Mouse (Mus musculus) midbrain, embryonic 15.5 days (tissue): ENCODE measurements around the gene Trank1. TPM values are rescaled to one million over a fixed set of nuclear protein-coding genes. Genes with fewer than 3 reads are reported as not detected.

ENCODE experiments used
- ATAC-seq: fragments of 200-750 bp; cut with Nextera tagmentation; replicated peaks from 2 replicates; pipeline ENCODE4 v1.8.0; 2017; ENCODE audit warnings: moderate TSS enrichment
- H3K27ac ChIP-seq: fragments of 300-500 bp; sonication (generic); 2 replicates; pipeline ENCODE4 v1.5.1; 2015; ENCODE audit warnings: mild to moderate bottlenecking, inconsistent platforms
- H3K27me3 ChIP-seq: fragments of 300-500 bp; sonication (generic); replicated peaks from 2 replicates; pipeline ENCODE4 v1.6.1; 2015; ENCODE audit warnings: inconsistent platforms
- H3K36me3 ChIP-seq: fragments of 300-500 bp; sonication (generic); replicated peaks from 2 replicates; pipeline ENCODE4 v1.6.1; 2015; ENCODE audit warnings: inconsistent platforms
- H3K4me1 ChIP-seq: fragments of 300-500 bp; sonication (generic); 2 replicates; pipeline ENCODE4 v1.6.1; 2015; ENCODE audit warnings: inconsistent platforms
- H3K4me2 ChIP-seq: fragments of 300-500 bp; sonication (generic); 2 replicates; pipeline ENCODE4 v1.6.1; 2015; ENCODE audit warnings: inconsistent platforms, mild to moderate bottlenecking, moderate library complexity
- H3K4me3 ChIP-seq: fragments of 300-500 bp; sonication (generic); 2 replicates; pipeline ENCODE4 v1.5.1; 2015; ENCODE audit warnings: mild to moderate bottlenecking, inconsistent platforms
- H3K9ac ChIP-seq: fragments of 300-500 bp; sonication (generic); 2 replicates; pipeline ENCODE4 v1.6.1; 2015; ENCODE audit warnings: mild to moderate bottlenecking, inconsistent platforms
- H3K9me3 ChIP-seq: fragments of 300-500 bp; sonication (generic); 2 replicates; pipeline ENCODE4 v1.6.1; 2016; ENCODE audit warnings: inconsistent platforms
- WGBS: fragments of 180-500 bp; shearing (Covaris S2); methylation state at CpG from one replicate; pipeline ENCODE4 v1.1.7; 2015; ENCODE audit warnings: mixed read lengths; 5-methylcytosine and 5-hydroxymethylcytosine counted together
- polyA plus RNA-seq: library from polyadenylated mRNA; unstranded; fragments of >200 nt; fragmentation: Nextera tagmentation; extraction: Ambion mirVana; gene quantifications from 2 replicates; pipeline ENCODE4 v1.2.1, GENCODE M21; 2015

Trank1 gene
- polyA plus RNA-seq, result 13.9 and 15.8 TPM in 2 replicates

- Histone ChIP-seq H3K27me3 (peaks cover 44% of the 10 kb centered on the region), H3K9me3 (peaks cover 5% of the 10 kb centered on the region; the same call in 1 of the 2 replicates), H3K4me3 (peak within 1 kb of the TSS; percentile 60), H3K9ac (peak within 1 kb of the TSS; percentile 58), H3K27ac (peak within 1 kb of the TSS; percentile 35), H3K4me2 (peak within 1 kb of the TSS; percentile 90), H3K36me3 (no peaks in the 10 kb centered on the region), H3K4me1 (peaks cover 23% of the 10 kb centered on the region)
- 8% methylated on average over 72 of the region's 72 CpGs for WGBS
- peak; percentile 75 for ATAC-seq
Measured at GRCm38 (mm10) chr9:111311031-111311842, at the start of gene Trank1. Gene Trank1, plus strand, starts transcription at chr9:111311739.

GRCm38 (mm10) chr9:111267998-111268397 is 43.5 kb upstream of the Trank1 start:
- ATAC-seq, result no peak
- peaks cover 13% of the 10 kb centered on the region for H3K4me1 ChIP-seq
- H3K27me3 ChIP-seq, result no peaks in the 10 kb centered on the region
- H3K9me3 ChIP-seq, result no peaks in the 10 kb centered on the region
- no peak overlapping the region for H3K4me3 ChIP-seq
- 96% methylated on average over 2 of the region's 2 CpGs for WGBS
- no peak overlapping the region for H3K4me2 ChIP-seq
- H3K9ac ChIP-seq, result no peak overlapping the region
- H3K36me3 ChIP-seq, result peaks cover 9% of the 10 kb centered on the region; the same call in 1 of the 2 replicates
- H3K27ac ChIP-seq, result no peak overlapping the region

DNA sequence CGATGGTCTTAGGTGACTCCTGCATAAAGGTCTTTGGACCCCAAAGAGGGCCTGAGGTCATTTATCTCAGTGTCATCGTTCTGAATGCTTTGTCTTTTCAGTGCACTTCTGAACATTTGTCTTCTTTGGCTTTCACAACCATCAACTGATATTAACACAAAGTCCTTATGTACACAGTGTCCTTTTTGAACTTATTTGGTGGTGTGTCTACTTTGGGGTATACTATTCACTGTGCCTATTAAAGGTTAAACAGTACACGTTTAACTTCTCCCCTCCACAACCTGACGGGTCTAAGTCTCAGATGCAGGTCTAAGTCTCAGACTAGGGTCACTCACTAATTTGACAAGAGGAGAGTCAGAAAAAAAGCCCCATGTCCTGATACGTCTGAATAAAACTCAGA is 40.9 kb upstream of the Trank1 start:
- H3K27me3 ChIP-seq, result no peaks in the 10 kb centered on the region
- peak overlapping the region; percentile 96 for H3K4me3 ChIP-seq
- H3K27ac ChIP-seq, result peak overlapping the region; percentile 98
- no peaks in the 10 kb centered on the region for H3K9me3 ChIP-seq
- peaks cover 39% of the 10 kb centered on the region for H3K4me1 ChIP-seq
- ATAC-seq, result no peak
- H3K9ac ChIP-seq, result peak overlapping the region; percentile 74
- H3K36me3 ChIP-seq, result no peaks in the 10 kb centered on the region; the same call in 1 of the 2 replicates
- WGBS, result 14% methylated on average over 5 of the region's 5 CpGs
- H3K4me2 ChIP-seq, result peak overlapping the region; percentile 59

DNA sequence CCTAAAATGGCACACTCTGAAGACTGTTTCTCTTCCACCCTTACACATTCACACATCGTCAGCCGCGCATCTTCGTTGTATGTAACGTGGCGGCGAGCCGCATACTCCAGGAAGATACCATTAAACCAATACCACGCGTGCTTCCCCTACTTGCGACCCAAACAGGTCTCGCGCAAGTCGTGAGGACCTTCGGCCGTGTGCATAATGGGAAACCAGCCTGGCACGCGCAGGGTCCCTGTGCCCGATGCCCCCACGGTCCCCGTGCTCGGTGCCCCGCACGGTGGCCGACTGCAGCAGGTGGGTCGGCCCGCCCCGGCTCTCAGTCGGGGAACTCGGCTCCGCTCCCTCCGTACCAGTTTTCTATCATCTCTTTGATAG is 40.5 kb upstream of the Trank1 start:
- Histone ChIP-seq H3K27me3 (no peaks in the 10 kb centered on the region), H3K9ac (peak overlapping the region; percentile 74), H3K4me1 (peaks cover 43% of the 10 kb centered on the region), H3K4me3 (peak overlapping the region; percentile 96), H3K36me3 (peaks cover under 1% of the 10 kb centered on the region; the same call in 1 of the 2 replicates), H3K9me3 (no peaks in the 10 kb centered on the region), H3K27ac (peak overlapping the region; percentile 98), H3K4me2 (peak overlapping the region; percentile 59)
- ATAC-seq, result peak; percentile 89
- WGBS, result under 1% methylated on average over 32 of the region's 32 CpGs

DNA sequence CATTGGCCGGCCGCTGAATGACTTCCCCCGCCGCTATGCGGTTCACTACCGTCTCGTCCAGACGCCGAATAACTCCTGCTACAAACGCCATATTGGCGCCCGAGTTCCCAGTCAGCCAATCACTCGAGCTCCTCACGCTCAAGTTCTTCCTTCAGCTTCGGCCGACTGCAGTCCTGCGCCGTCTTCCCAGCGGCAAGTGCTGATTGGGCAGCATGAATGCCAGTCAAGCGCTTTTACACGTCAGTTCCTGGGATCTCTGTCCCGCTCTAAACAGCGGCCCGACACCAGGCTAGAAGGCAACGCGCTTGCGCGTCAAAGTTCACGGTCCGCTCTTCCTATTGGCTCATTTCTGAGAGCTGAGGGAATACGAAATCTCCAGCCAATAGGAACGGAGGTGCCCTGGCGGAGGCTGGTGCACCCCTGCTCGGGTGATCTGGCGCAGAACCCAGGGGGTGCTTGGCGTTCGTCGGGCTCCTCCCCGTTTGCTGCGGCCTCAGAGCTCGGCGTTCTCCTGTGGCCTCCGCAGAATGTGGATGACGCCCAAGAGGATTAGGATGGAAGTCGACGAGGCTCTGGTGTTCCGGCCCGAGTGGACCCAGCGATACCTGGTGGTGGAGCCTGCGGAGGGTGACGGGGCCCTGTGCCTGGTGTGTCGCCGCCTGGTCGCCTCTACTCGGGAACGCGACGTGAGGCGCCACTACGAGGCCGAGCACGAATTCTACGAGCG is 39.9 kb upstream of the Trank1 start, which contains the start of the genes Mlh1 and Epm2aip1:
Gene Mlh1, minus strand, starts transcription at position 358 of the 727 bp plus-strand sequence.
Gene Epm2aip1, plus strand, starts transcription at position 496 of the 727 bp plus-strand sequence.
- peaks cover 2% of the 10 kb centered on the region; the same call in 1 of the 2 replicates for H3K36me3 ChIP-seq
- no peaks in the 10 kb centered on the region for H3K27me3 ChIP-seq
- peak within 1 kb of the TSS; percentile 76 for H3K4me2 ChIP-seq
- peak; percentile 100 for ATAC-seq
- 1% methylated on average over 64 of the region's 64 CpGs for WGBS
- H3K4me3 ChIP-seq, result peak within 1 kb of the TSS; percentile 96
- H3K9ac ChIP-seq, result peak within 1 kb of the TSS; percentile 91
- H3K27ac ChIP-seq, result peak within 1 kb of the TSS; percentile 98
- peaks cover 49% of the 10 kb centered on the region for H3K4me1 ChIP-seq
- no peaks in the 10 kb centered on the region for H3K9me3 ChIP-seq

DNA sequence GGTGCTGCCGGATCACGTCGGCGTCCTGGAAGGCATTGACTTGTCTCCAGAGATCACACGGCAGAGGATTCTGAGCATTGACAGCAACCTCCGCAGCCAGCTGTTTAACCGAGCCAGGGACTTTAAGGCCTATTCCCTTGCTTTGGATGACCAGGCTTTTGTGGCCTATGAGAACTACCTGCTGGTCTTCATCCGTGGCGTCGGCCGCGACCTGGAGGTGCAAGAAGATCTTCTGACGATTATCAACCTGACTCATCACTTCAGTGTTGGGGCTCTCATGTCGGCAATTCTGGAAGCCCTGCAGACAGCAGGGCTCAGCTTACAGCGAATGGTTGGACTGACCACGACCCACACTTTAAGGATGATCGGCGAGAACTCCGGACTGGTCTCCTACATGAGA is 39.2 kb upstream of the Trank1 start:
- peaks cover 55% of the 10 kb centered on the region for H3K4me1 ChIP-seq
- H3K36me3 ChIP-seq, result peaks cover 2% of the 10 kb centered on the region; the same call in 1 of the 2 replicates

GRCm38 (mm10) chr9:111272996-111273785 is 38.3 kb upstream of the Trank1 start:
- Histone ChIP-seq H3K9ac (peak overlapping the region; percentile 91), H3K9me3 (no peaks in the 10 kb centered on the region), H3K27ac (no peak overlapping the region), H3K27me3 (no peaks in the 10 kb centered on the region), H3K4me2 (peak overlapping the region; percentile 76), H3K36me3 (peaks cover 6% of the 10 kb centered on the region), H3K4me3 (peak overlapping the region; percentile 96), H3K4me1 (peaks cover 55% of the 10 kb centered on the region)
- ATAC-seq, result no peak
- WGBS, result 80% methylated on average over 15 of the region's 15 CpGs

More for the DNA sequence above, 39.2 kb upstream of the Trank1 start:
- Histone ChIP-seq H3K4me2 (peak overlapping the region; percentile 76), H3K9me3 (no peaks in the 10 kb centered on the region), H3K9ac (peak overlapping the region; percentile 91), H3K27ac (peak overlapping the region; percentile 97), H3K4me3 (peak overlapping the region; percentile 96), H3K27me3 (no peaks in the 10 kb centered on the region)
- WGBS, result 7% methylated on average over 19 of the region's 19 CpGs
- no peak for ATAC-seq

GRCm38 (mm10) chr9:111273958-111274357 is 37.6 kb upstream of the Trank1 start:
- WGBS, result 86% methylated on average over 1 of the region's 1 CpGs
- no peak for ATAC-seq
- Histone ChIP-seq H3K4me3 (peak overlapping the region; percentile 96; the same call in 1 of the 2 replicates), H3K4me1 (peaks cover 55% of the 10 kb centered on the region), H3K27me3 (no peaks in the 10 kb centered on the region), H3K27ac (no peak overlapping the region), H3K9me3 (no peaks in the 10 kb centered on the region), H3K9ac (no peak overlapping the region), H3K36me3 (peaks cover 12% of the 10 kb centered on the region), H3K4me2 (peak overlapping the region; percentile 76; the same call in 1 of the 2 replicates)

DNA sequence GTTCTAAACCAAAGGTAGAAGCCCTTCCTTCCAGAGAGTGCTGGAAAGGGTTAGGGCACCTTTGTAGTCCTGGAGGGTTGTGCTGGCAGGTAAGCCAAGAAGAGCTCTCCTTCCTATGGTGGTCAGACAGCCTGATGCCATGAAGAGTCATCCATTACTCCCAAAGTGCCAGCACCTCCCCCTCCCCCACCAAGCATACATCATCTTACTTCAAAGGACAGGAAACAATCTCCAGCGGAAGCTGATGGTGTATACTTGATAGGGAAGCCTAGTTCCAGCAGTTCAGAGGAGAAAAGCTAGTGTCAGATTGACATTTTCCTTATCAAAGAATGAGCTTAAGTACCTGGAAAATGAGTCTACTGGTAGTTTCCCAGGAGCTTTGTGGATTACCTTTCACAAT is 36.4 kb upstream of the Trank1 start:
- H3K36me3 ChIP-seq, result peaks cover 16% of the 10 kb centered on the region
- H3K9me3 ChIP-seq, result no peaks in the 10 kb centered on the region
- 63% methylated on average over 1 of the region's 1 CpGs for WGBS
- ATAC-seq, result no peak
- H3K27ac ChIP-seq, result no peak overlapping the region
- peak overlapping the region; percentile 76 for H3K4me2 ChIP-seq
- peaks cover 52% of the 10 kb centered on the region for H3K4me1 ChIP-seq
- H3K27me3 ChIP-seq, result no peaks in the 10 kb centered on the region
- H3K9ac ChIP-seq, result 0 out of 2 replicates have a peak overlapping the region, but pooled peaks have one; percentile 14
- peak overlapping the region; percentile 11; the same call in 1 of the 2 replicates for H3K4me3 ChIP-seq

DNA sequence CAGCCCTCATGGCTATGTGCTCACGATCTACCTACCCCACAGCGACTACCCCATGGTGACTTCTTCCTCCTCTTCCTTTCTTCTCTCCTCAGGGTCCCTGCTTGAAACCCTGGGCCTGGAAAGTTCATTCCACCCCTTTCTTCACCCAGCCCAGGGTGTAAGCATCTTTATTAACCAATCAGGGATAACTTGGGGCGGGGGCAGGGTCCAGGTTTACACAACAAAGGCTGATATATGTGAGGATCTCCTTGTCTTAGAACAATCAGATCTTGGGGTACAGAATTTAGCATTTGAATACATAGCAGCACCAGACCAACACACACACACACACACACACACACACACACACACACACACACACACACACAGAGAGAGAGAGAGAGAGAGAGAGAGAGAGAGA is 26.5 kb upstream of the Trank1 start:
- H3K9ac ChIP-seq, result no peak overlapping the region
- 20% methylated on average over 3 of the region's 3 CpGs for WGBS
- H3K9me3 ChIP-seq, result no peaks in the 10 kb centered on the region
- H3K27ac ChIP-seq, result peak overlapping the region; percentile 58; the same call in 1 of the 2 replicates
- no peak overlapping the region for H3K4me2 ChIP-seq
- no peaks in the 10 kb centered on the region for H3K27me3 ChIP-seq
- H3K4me1 ChIP-seq, result peaks cover 20% of the 10 kb centered on the region
- peak; percentile 33; the same call in 1 of the 2 replicates for ATAC-seq
- H3K36me3 ChIP-seq, result no peaks in the 10 kb centered on the region
- H3K4me3 ChIP-seq, result no peak overlapping the region

DNA sequence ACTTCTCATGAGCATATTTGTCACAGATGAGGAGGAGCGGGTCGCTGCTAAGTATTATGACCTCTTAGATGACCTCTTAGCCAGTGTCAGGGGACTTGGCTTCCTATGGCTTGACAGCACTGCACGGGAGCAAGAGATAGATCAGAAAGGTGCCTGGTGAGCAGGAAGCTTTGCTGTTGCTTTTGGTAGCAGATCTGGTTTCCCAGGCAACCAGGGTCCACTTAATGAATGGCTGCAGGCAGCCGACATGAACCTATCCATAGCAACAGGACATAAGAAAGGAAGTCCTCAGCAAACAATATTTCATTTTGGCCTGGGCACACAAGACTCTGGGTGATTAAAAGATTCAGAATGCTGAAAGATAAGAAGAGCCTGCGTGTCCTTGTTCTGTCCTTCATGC is 25.9 kb upstream of the Trank1 start:
- Histone ChIP-seq H3K27me3 (no peaks in the 10 kb centered on the region), H3K4me2 (peak overlapping the region; percentile 2; the same call in 1 of the 2 replicates), H3K4me1 (peaks cover 24% of the 10 kb centered on the region), H3K9ac (no peak overlapping the region), H3K36me3 (no peaks in the 10 kb centered on the region), H3K27ac (peak overlapping the region; percentile 78), H3K4me3 (no peak overlapping the region), H3K9me3 (no peaks in the 10 kb centered on the region)
- WGBS, result 7% methylated on average over 5 of the region's 5 CpGs
- peak; percentile 27; the same call in 1 of the 2 replicates for ATAC-seq
